Mouse (Mus musculus): Measurements from ENCODE around the gene Mgp. TPM values are rescaled to one million over a fixed set of nuclear protein-coding genes. Genes with fewer than 3 reads are reported as not detected.

Mgp gene
- total RNA-seq, 1 experiment: not detected

- TF ChIP-seq ZNF384 (IDR thresholded peaks at IDR 0.05; ENCODE audit: low read depth, low read length) (no peak), MAFK (IDR thresholded peaks at IDR 0.05; ENCODE audit: insufficient read depth, low read depth, low read length) (no peak), CHD2 (IDR thresholded peaks at IDR 0.05; ENCODE audit: low read depth, low read length) (no peak), ZC3H11A (IDR thresholded peaks at IDR 0.05; ENCODE audit: borderline replicate concordance, low read depth, low read length) (no peak), HCFC1 (IDR thresholded peaks at IDR 0.05; ENCODE audit: borderline replicate concordance, insufficient read depth, low read length) (no peak)
- Histone ChIP-seq H3K9me3 (ENCODE audit: control insufficient read depth, insufficient read depth, low read depth, low read length) (no peaks in the 10 kb centered on the region), H3K27ac (ENCODE audit: insufficient read depth, low read depth, low read length, poor library complexity, severe bottlenecking) (no peak overlapping the region), H3K4me3 (ENCODE audit: insufficient read depth in 1 of 2, low read depth in 1 of 2, low read length in 2 of 2, poor library complexity in 1 of 2, severe bottlenecking in 1 of 2) (no peak overlapping the region), H3K9ac (ENCODE audit: insufficient read depth, low read depth, low read length, poor library complexity, severe bottlenecking) (no peak overlapping the region), H3K36me3 (ENCODE audit: control insufficient read depth, insufficient read depth, low read length, poor library complexity, severe bottlenecking) (no peaks in the 10 kb centered on the region), H3K4me1 (ENCODE audit: control insufficient read depth in 2 of 2, insufficient read depth in 2 of 2, low read length in 2 of 2, poor library complexity in 1 of 2) (no peaks in the 10 kb centered on the region)
- in situ Hi-C loops (cut with MboI; ENCODE audit: low sequenced_read_pairs in 2 of 2, unreplicated experiment in 2 of 2): no loop called here
- no peak for DNase-seq (ENCODE audit: low read depth, low spot score)
These were observed 14.6 kb downstream of the Mgp start for GRCm38 (mm10) chr6:136861020-136861419.

DNA sequence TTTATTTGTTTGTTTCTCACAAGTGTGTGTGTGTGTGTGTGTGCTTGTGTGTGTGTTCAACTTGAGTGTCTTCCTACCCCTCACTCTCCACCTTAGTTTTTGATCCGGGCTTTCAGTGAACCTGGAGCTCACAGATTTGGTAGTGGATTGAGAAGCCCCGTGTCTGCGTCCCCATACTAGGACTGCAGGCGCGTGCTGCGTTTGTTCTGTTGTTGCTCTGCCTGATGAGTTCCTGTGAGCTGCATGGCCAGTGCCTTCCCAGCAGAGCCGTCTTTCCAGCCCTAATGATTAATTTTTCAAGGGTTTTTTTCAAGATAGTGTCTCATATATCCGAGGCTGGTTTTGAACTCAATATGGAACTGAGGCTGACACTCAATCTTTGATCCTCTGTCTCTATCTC is 17.2 kb downstream of the Mgp start:
- H3K9ac ChIP-seq (ENCODE audit: insufficient read depth, low read depth, low read length, poor library complexity, severe bottlenecking): no peak overlapping the region
- no peaks in the 10 kb centered on the region for H3K36me3 ChIP-seq (ENCODE audit: control insufficient read depth, insufficient read depth, low read length, poor library complexity, severe bottlenecking)
- no peak for DNase-seq (ENCODE audit: low read depth, low spot score)
- H3K4me3 ChIP-seq (ENCODE audit: insufficient read depth in 1 of 2, low read depth in 1 of 2, low read length in 2 of 2, poor library complexity in 1 of 2, severe bottlenecking in 1 of 2): no peak overlapping the region
- no peak overlapping the region for H3K27ac ChIP-seq (ENCODE audit: insufficient read depth, low read depth, low read length, poor library complexity, severe bottlenecking)
- no peaks in the 10 kb centered on the region for H3K4me1 ChIP-seq (ENCODE audit: control insufficient read depth in 2 of 2, insufficient read depth in 2 of 2, low read length in 2 of 2, poor library complexity in 1 of 2)
- in situ Hi-C loops (cut with MboI; ENCODE audit: low sequenced_read_pairs in 2 of 2, unreplicated experiment in 2 of 2): no loop called here
- no peaks in the 10 kb centered on the region for H3K9me3 ChIP-seq (ENCODE audit: control insufficient read depth, insufficient read depth, low read depth, low read length)
- no peak for TF ChIP-seq HCFC1 (IDR thresholded peaks at IDR 0.05; ENCODE audit: borderline replicate concordance, insufficient read depth, low read length)
- TF ChIP-seq ZNF384 (IDR thresholded peaks at IDR 0.05; ENCODE audit: low read depth, low read length): no peak
- TF ChIP-seq ZC3H11A (IDR thresholded peaks at IDR 0.05; ENCODE audit: borderline replicate concordance, low read depth, low read length): no peak
- TF ChIP-seq CHD2 (IDR thresholded peaks at IDR 0.05; ENCODE audit: low read depth, low read length): no peak
- no peak for TF ChIP-seq MAFK (IDR thresholded peaks at IDR 0.05; ENCODE audit: insufficient read depth, low read depth, low read length)

GRCm38 (mm10) chr6:136857873-136858260 is 17.8 kb downstream of the Mgp start:
- Histone ChIP-seq H3K4me3 (ENCODE audit: insufficient read depth in 1 of 2, low read depth in 1 of 2, low read length in 2 of 2, poor library complexity in 1 of 2, severe bottlenecking in 1 of 2) (no peak overlapping the region), H3K9me3 (ENCODE audit: control insufficient read depth, insufficient read depth, low read depth, low read length) (no peaks in the 10 kb centered on the region)
- in situ Hi-C loops (cut with MboI; ENCODE audit: low sequenced_read_pairs in 2 of 2, unreplicated experiment in 2 of 2): no loop called here

GRCm38 (mm10) chr6:136857186-136857872 is 18.3 kb downstream of the Mgp start, which contains the start of gene Art4:
Gene Art4, minus strand, starts transcription at chr6:136857733.
- Histone ChIP-seq H3K9me3 (ENCODE audit: control insufficient read depth, insufficient read depth, low read depth, low read length) (no peaks in the 10 kb centered on the region), H3K27ac (ENCODE audit: insufficient read depth, low read depth, low read length, poor library complexity, severe bottlenecking) (no peak within 1 kb of the TSS), H3K4me1 (ENCODE audit: control insufficient read depth in 2 of 2, insufficient read depth in 2 of 2, low read length in 2 of 2, poor library complexity in 1 of 2) (no peaks in the 10 kb centered on the region; a peak in 1 of 4 replicates), H3K36me3 (ENCODE audit: control insufficient read depth, insufficient read depth, low read length, poor library complexity, severe bottlenecking) (no peaks in the 10 kb centered on the region), H3K9ac (ENCODE audit: insufficient read depth, low read depth, low read length, poor library complexity, severe bottlenecking) (no peak within 1 kb of the TSS), H3K4me3 (ENCODE audit: insufficient read depth in 1 of 2, low read depth in 1 of 2, low read length in 2 of 2, poor library complexity in 1 of 2, severe bottlenecking in 1 of 2) (peak within 1 kb of the TSS in 1 of 2 experiments; percentile 15; a peak in 2 of 4 replicates)
- no peak for DNase-seq (ENCODE audit: low read depth, low spot score)
- in situ Hi-C loops (cut with MboI; ENCODE audit: low sequenced_read_pairs in 2 of 2, unreplicated experiment in 2 of 2): no loop called here
- TF ChIP-seq MAFK (IDR thresholded peaks at IDR 0.05; ENCODE audit: insufficient read depth, low read depth, low read length) (no peak), ZC3H11A (IDR thresholded peaks at IDR 0.05; ENCODE audit: borderline replicate concordance, low read depth, low read length) (no peak), ZNF384 (IDR thresholded peaks at IDR 0.05; ENCODE audit: low read depth, low read length) (no peak), HCFC1 (IDR thresholded peaks at IDR 0.05; ENCODE audit: borderline replicate concordance, insufficient read depth, low read length) (no peak), CHD2 (IDR thresholded peaks at IDR 0.05; ENCODE audit: low read depth, low read length) (no peak)

More at GRCm38 (mm10) chr6:136857873-136858260, 17.8 kb downstream of the Mgp start:
- Histone ChIP-seq H3K27ac (ENCODE audit: insufficient read depth, low read depth, low read length, poor library complexity, severe bottlenecking) (no peak overlapping the region), H3K4me1 (ENCODE audit: control insufficient read depth in 2 of 2, insufficient read depth in 2 of 2, low read length in 2 of 2, poor library complexity in 1 of 2) (no peaks in the 10 kb centered on the region), H3K9ac (ENCODE audit: insufficient read depth, low read depth, low read length, poor library complexity, severe bottlenecking) (no peak overlapping the region), H3K36me3 (ENCODE audit: control insufficient read depth, insufficient read depth, low read length, poor library complexity, severe bottlenecking) (no peaks in the 10 kb centered on the region)
- TF ChIP-seq ZNF384 (IDR thresholded peaks at IDR 0.05; ENCODE audit: low read depth, low read length) (no peak), CHD2 (IDR thresholded peaks at IDR 0.05; ENCODE audit: low read depth, low read length) (no peak), HCFC1 (IDR thresholded peaks at IDR 0.05; ENCODE audit: borderline replicate concordance, insufficient read depth, low read length) (no peak)
- no peak for DNase-seq (ENCODE audit: low read depth, low spot score)
